Mouse (Mus musculus): ENCODE measurements around the gene Atp2b2.

DNA sequence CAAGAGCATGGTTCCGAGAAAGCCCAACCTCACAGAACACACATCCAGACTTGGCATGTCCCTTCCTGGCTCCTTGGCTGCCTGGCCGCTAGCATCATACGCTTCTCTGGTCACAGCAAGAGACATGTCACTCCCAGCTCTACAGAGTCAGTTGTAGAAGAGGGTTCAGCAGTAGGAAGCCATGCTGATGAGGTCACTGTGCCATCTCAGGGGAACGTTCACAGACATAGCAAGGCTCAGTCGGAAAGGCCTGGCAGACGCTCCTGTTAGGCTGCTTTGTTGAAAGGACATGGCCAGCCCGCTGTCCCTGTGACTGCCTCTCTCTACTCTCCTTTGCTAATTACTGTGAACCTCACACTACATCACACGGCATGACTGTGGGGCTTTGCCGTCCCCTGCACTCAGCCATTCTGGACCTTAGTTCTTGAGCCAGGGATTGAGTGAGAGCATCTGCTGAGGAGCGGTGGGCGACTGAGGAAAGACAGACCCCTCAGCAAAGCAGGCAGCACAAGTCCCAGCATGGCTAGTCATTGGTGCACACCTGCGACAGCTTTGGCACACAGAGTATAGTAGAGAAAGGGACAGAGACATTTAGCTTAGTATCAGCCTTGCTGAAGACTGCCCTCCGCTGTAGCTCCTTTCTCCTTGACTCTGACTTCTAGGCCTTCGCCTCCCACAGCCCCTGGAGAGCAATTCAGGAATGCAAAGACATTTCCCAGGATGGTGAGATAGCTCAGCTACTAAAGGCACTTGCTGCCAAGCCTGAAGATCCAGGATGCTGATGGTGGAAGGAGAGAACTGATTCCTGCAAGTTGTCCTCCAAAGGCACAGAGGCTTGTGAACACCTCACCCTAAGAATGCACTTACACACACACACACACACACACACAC lies 108.9 kb downstream of the Atp2b2 start:
- TF ChIP-seq CTCF (IDR thresholded peaks at IDR 0.05; ENCODE audit: insufficient read depth, low read depth, low read length) (no peak), POLR2A (IDR thresholded peaks at IDR 0.05; ENCODE audit: insufficient read depth, low read depth, low read length) (no peak)

Measured in olfactory bulb, adult 2 months (tissue).